Mouse (Mus musculus): Measurements from ENCODE around the gene Gpr26. TPM values are rescaled to one million over a fixed set of nuclear protein-coding genes. Genes with fewer than 3 reads are reported as not detected.

Gpr26 gene
- total RNA-seq, 2 experiments from 2014 or later = not detected

- peak; percentile 2 to 15 for DNase-seq
Measured at GRCm38 (mm10) chr7:132026671-132027070, 60.4 kb downstream of the Gpr26 start.

- no peak for DNase-seq
Measured at GRCm38 (mm10) chr7:132031940-132032531, 65.8 kb downstream of the Gpr26 start.

Other genes with a start within 250 kb of the Gpr26 start
- gene Cpxm2, start 188.3 kb downstream of the Gpr26 start, total RNA-seq (2021) = 10 to 100 TPM; 14.3 to 17.2 TPM

All from adrenal gland, postnatal 36 days (tissue).